Mouse (Mus musculus): ENCODE results near the gene Oas1e.

Gene Oas1e

GRCm38 (mm10) chr5:120776801-120777200 is 18.5 kb downstream of the Oas1e start:
- no peak for DNase-seq (ENCODE audit: low spot score in 2 of 2)

- DNase-seq (ENCODE audit: low spot score in 2 of 2): no peak
These were observed 19.9 kb downstream of the Oas1e start for GRCm38 (mm10) chr5:120775287-120775985.

- no peak for DNase-seq (ENCODE audit: low spot score in 2 of 2)
These were observed 25.9 kb downstream of the Oas1e start for GRCm38 (mm10) chr5:120769396-120769795.

GRCm38 (mm10) chr5:120765010-120765409 is 30.3 kb downstream of the Oas1e start:
- no peak for DNase-seq (ENCODE audit: low spot score in 2 of 2)

- DNase-seq (ENCODE audit: low spot score in 2 of 2): no peak
These were observed 33.4 kb downstream of the Oas1e start for GRCm38 (mm10) chr5:120761901-120762300.

GRCm38 (mm10) chr5:120754215-120754614 is 41.1 kb downstream of the Oas1e start:
- no peak for DNase-seq (ENCODE audit: low spot score in 2 of 2)

GRCm38 (mm10) chr5:120752786-120753185 is 42.5 kb downstream of the Oas1e start:
- DNase-seq (ENCODE audit: low spot score in 2 of 2): no peak

GRCm38 (mm10) chr5:120751206-120751605 is 44.1 kb downstream of the Oas1e start:
- DNase-seq (ENCODE audit: low spot score in 2 of 2): no peak

GRCm38 (mm10) chr5:120749688-120750087 is 45.6 kb downstream of the Oas1e start, which contains the start of gene Oas2:
TSS of gene Oas2 (minus strand) at chr5:120749853.
- DNase-seq (ENCODE audit: low spot score in 2 of 2): no peak

- peak in 1 of 2 experiments; percentile 43 for DNase-seq (ENCODE audit: low spot score in 2 of 2)
These were observed 48.9 kb downstream of the Oas1e start for GRCm38 (mm10) chr5:120746451-120746850.

- no peak for DNase-seq (ENCODE audit: low spot score in 2 of 2)
These were observed 53.2 kb downstream of the Oas1e start for GRCm38 (mm10) chr5:120742125-120742524.

Data from frontal cortex, postnatal 25 days (tissue).